Mouse (Mus musculus) left cerebral cortex, postnatal 4 days (tissue): ENCODE results near the gene Ids. TPM values are rescaled to one million over a fixed set of nuclear protein-coding genes. Genes with fewer than 3 reads are reported as not detected.
A peak's percentile ranks its signal among the peaks of the same experiment; 100 is the strongest.
"Not testable (repeated sequence)": the region's sequence is repeated elsewhere in the genome, so short reads cannot be mapped to it uniquely, and the experiment has no call there.

Source experiments
- DNase-seq: peaks from one replicate; pipeline ENCODE4 v3.0.0-alpha.2; 2022
- intact Hi-C: fragments of 180-260 bp; cut with DNase I; formaldehyde crosslinking; loops from one replicate; pipeline ENCODE4 v1.15.1; 2025
- total RNA-seq, 2 experiments: library from RNA; stranded (reverse); gene quantifications; 2 replicates each; pipeline ENCODE4 v1.2.3; 2021

The Ids gene
- total RNA-seq, result 100 to 1,000 TPM; 295 to 300 TPM

DNA sequence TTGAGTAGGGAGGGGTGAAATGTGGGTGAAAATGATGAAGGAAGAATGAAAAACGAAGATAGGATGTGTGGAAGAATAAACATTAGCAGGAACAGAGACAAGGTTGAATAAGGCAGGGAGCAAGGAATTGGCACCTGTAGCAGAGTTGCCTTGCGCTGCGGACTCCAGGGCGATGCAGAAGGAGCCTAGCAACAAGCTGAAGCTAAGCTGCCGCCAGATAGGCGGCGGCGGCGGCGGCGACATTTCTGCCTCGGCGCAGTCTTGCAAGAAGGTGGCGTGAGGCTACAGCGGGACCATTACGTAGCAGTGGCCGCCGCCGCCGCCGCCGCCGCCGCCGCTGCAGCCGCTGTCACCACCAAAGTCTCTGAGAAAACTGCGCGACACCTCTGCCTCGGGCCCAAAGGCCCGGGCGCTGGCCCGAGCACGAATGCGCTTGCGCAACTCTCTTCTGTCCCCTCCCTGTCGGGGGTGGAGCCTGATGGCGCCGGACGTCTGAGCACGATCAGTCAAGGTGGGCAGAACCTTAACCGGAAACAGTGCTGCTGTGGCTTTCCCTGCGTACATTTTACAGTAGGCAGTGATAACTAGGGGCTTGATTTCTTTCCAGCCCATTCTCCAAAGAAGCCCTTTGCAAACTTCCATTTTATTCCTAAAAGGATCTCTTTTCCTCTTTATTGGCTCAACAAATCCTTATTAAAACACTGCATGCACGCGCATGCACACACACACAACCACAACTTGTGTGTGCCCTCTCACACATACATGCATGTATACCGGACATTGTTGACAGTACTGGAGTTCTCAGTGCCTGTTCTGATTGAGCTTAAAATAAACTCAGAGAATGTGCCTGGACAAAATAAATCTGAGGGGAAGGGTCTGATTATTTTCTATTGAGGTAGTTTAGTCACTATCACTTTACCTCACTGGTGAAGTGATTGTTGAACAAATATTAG lies at the start of gene Ids:
Gene Ids (minus strand): TSS at position 424 of the 953 bp plus-strand sequence.
- DNase-seq, result peak; percentile 90
- intact Hi-C loops, result no loop called here

DNA sequence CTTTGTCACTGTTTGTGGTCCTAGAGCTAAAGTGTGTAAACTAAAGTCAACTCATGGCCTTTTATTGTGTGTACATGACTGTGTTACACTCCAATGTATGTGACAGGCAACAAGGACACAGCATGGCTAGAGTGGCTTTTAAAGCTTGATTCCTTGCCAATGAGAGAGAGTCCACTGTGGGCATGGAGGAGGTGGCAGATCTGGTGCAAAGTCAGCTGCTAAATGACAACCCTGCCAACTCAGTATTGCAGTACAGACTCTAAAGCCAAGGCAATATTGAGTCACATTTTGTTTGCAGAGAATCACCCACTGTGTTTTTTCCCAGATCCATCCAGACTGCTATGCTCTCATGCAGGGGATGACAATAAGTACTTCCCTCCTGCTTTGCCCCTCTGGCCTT lies 27.8 kb upstream of the Ids start:
- DNase-seq, intact Hi-C loops: not testable (repeated sequence)

DNA sequence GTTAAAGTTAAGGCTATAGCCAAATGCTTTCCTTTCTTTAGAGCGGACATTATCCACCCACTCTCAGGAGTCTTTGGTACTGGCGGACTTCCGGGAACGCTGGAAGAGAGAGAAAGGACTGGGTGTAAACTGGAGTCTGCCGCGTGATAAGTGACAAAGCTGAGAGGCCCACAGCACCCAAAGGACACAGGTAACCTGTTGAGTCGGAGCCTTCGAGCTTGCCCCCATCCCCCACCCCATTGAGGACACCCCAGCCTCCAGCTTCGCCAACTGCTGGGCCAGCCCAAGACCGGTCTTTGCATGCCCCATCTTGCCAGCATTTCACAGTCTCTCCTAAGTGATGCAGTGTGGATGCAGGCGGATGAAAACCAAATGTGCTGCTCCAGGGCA lies 21.1 kb upstream of the Ids start:
- intact Hi-C loops, result loop anchor here (10.0 kb wide), 1 partner anchor 89 kb away; the partner anchor contains the start of gene Tmem185a
- peak; percentile 16 for DNase-seq

DNA sequence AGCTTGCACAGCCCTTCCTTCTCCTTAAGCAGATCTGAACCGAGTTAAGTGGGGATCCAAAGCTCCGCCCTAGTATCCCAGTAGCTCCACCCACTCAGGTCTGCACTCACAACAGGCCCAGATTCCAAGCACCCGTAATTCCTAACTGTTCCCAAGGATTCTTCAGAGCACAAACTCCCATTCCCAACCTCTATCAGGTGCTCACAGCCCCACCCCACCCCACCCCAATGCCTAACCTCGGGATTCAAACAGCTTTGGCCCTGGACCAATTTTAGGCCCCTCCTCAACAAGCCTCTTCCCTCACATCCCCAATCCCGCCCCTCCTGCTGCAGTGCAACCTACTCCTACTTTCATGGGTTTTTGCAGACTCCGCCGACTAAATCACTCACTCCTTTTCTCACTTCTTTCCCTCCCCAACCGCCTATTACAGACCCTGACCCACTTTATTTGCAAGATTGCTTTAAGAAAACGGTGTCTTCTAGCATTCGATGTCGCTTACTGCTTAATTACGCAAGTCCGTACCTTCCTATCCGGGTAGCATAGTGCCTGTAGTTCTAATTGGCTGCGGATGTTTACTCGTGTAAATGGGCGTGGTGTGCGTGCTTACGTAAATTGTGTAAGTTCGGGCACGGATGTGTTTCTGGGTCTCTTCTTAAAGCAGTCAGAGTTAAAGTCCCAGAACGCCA lies 20.5 kb upstream of the Ids start, which contains the start of gene 1110012L19Rik:
Gene 1110012L19Rik (plus strand): TSS at position 602 of the 686 bp plus-strand sequence.
- intact Hi-C loops, result loop anchor here (10.0 kb wide), 1 partner anchor 89 kb away; the partner anchor contains the start of gene Tmem185a
- DNase-seq, result peak; percentile 58

DNA sequence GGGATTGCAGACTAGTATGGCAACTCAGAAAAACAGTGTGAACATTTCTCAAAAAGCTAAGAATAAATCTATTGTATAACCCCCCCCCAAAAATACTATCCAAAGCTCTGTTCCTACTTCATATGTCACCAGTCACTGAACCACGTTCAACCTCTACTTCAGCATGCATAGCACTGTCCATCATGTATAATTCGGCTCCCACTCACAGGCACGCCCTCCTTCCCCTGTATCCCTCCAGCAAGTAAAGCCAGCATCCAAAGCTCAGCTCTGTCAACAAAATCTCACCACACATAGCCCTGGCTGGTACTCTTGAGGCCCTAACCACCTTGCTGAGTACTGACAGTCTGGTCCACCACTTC lies 20.0 kb upstream of the Ids start:
- no peak for DNase-seq
- intact Hi-C loops, result loop anchor here (10.0 kb wide), 1 partner anchor 90 kb away; the partner anchor contains the start of gene Tmem185a

DNA sequence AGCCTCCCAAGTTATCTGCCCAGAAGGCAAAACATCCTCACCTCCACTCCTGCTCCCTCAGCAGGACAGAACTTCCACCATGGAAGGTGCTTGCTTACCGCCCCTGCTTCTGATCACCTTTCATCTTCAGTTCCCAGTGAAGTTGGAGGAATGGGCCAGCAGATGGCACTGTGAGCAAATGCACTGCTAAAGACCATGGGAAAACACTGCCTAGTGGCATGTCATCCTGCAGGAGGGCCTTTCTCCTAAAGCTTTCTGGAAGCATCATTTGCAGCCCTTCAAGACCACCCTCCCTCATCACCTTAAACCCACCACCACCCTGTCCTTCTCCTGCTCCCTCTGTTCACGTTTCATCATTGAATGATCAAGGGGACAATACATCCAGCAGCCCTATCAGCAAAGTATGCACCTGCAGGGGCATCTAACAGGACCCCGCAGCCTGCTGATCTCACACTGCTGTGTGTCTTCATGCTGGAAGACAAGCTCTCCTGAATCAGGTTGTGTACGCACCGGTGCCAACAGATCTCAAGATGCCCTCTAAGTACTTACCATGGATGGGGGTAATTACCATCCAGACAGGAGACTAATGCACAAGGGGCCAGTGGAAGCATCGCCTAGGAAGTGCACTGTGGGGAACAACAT lies 9.7 kb upstream of the Ids start:
- intact Hi-C loops, result loop anchor here (5.0 kb wide), 1 partner anchor 193 kb away; no protein-coding TSS in a partner anchor
- DNase-seq, result not testable (repeated sequence)

DNA sequence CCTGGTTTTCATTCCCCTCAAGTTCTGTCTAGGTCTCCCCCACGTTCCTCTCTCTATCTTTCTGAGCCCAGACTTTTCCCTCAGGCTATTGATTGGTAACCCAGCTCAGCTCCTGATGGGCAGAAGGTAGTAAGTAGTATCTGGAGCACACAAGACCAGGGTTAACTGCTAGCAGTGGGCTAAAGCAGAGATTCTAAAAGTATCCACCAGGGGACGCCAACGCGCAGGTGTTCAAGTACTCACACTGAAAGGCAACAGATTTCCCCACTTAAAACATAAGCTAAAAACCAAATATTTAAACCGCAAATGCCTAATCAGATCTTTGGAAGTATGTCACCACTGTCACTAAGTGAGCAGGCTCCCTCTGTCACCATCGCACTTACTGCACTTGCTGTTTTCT lies 4.9 kb upstream of the Ids start:
- intact Hi-C loops, result not testable (repeated sequence)

DNA sequence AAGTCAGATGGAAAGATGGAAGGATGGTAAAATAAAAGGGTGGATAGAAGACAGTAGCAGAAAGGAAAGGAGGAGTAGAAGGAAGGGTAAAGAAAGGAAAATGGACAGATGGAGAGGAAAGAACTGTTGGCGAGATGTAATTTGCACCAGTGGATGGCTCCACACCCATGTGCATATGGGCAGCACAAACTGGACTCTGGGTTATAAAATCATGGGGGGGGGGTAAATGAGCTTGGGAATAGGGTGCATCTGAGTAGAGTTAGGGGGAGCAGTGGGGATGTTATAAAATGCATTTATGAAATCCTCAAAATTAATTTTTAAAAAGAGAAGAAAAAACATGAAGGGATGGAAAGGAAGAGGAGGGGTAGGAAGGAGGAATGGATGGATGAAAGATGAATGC lies 682 bp downstream of the Ids start:
- intact Hi-C loops, result no loop called here
- no peak for DNase-seq

More for the DNA sequence above, 4.9 kb upstream of the Ids start:
- not testable (repeated sequence) for DNase-seq

DNA sequence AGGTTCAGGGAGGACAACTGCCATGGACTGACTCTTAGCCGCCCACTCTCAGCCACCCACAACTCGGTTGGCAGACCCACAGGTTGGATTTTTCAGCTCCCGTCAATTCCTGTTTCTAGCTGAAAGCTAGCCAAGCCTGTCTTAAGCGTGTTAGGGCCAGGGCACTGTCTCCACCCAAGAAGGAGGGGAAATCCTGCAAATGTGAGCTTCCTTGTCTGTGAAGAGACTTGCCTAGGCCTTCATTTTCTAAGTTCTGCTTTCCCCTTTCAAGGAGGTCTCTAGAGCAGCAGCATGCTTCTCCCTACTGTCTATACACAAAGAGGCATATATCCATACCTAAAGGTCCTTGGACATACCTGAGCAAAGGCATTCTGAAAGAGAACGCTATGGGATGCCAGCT lies 1.4 kb downstream of the Ids start:
- intact Hi-C loops, result no loop called here
- no peak for DNase-seq

DNA sequence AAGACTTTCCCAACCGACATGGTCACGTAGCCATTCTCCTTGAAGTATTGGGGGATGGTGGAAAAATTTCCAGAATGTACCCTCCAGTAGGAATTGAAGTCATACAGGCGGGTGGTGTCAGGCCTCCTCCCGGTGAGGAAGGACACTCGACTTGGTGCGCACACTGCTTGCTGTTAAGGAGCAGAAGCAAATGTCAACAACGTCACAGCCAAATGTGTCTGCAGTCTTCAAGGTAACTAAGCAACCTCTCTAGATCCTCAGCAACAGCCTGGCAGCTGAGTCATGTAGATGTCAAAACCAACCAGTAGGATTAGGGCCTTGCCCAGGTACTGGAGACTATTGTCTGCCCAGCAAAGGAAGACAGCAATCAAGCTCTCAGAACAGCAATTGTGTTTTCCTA lies 1.9 kb downstream of the Ids start:
- intact Hi-C loops, result no loop called here
- DNase-seq, result no peak

DNA sequence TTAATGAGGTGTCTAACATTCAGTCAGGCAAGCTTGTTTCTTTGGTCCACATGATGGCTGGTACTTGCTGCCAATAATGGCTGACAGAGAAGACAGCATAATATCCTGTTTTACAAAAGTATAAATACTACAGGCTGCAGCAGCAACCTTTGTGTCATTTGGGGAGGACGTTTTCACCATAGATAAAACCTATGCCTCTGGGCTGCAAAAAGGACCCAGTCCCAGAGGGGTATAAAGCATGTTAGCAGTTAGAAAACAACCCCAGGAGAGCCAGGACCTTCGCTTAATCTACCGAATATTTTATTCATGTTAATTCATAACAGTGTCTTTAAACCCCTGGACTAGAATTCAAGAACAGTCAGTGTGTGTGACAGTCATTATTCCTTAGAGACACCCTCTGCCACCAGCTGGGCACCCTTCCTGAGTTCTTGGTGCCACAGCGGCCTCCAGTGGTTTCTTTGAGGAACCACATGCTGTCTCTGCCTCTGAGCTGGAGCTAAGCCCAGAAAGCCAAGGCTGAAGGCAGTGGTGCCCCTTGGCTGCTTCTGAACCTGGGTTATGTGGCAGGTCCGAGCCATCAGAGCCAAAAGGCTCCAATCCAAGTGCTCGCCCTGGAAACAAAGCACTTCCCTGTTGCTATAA lies 34.6 kb downstream of the Ids start:
- intact Hi-C loops, result loop anchor here (5.0 kb wide), 1 partner anchor 1383 kb away; no protein-coding TSS in a partner anchor
- peak; percentile 73 for DNase-seq

DNA sequence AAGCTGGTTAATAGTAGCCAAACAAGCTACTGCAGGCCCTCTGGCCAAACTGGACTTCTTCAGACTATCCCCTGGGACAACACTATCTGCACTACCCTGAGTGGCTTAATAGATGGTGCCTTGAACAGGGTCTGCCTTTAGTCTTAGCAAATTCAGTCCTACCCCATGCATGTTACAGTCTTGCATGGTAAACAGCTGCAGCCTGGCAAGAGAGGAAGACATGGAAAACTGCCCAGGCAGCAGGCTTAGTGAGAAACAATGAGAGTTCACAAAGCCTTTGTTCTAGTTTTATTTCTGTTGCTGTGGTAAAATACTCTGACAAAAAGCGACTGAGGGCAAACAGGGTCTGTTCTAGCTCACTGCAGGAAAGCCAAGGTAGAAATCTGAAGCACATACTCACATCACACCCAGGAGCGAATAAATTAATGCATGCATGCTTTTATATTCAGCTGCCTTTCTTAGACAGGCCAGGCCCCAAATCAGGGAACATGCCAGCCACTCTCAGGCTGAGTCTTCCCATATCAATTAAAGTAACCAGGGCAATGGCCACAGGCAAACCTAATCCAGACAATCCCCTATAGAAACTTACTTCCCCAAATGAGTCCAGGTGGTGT lies 36.2 kb downstream of the Ids start:
- intact Hi-C loops, result loop anchor here (2.0 kb wide), 1 partner anchor 1486 kb away; no protein-coding TSS in a partner anchor
- DNase-seq, result peak; percentile 28

DNA sequence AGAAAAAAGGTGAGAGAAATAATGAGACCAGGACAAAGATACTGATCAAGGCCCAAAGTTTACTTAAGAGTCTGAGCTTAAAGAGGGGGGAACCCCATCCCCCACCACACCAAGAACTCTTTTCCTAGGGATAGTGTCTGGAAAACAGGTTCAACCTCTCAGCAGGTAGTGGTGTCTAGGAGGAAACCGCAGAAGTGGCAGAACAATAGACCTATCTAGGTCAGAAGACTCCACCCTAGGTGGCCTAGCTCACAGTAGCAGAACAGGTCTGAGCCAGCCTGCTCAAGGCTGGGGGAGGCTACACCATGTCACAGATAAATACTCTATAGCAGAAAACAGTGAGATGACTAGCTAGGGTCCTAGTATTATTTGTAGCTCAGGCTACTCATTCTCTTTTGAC lies 37.2 kb downstream of the Ids start:
- no peak for DNase-seq
- intact Hi-C loops, result loop anchor here (2.0 kb wide), 1 partner anchor 1485 kb away; no protein-coding TSS in a partner anchor

DNA sequence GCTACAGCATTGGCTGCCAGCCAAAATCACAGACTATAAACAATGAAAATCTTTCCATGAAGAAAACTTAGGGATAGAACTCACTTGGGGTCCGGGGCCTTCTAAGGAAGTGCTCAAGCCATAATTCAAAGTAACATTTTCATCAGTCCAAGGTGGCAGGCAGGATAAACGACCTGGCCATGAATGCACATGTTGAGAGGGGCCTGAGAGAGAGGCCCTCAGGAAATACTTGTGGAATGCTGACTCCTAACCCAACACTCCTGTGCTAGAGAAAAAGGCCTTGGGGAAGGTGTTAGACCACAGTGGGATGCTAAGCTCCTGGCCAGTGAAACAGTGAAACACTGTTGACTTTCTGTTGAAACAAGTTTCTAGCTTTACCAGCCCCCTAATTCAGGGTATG lies 45.6 kb downstream of the Ids start:
- no peak for DNase-seq
- intact Hi-C loops, result no loop called here

DNA sequence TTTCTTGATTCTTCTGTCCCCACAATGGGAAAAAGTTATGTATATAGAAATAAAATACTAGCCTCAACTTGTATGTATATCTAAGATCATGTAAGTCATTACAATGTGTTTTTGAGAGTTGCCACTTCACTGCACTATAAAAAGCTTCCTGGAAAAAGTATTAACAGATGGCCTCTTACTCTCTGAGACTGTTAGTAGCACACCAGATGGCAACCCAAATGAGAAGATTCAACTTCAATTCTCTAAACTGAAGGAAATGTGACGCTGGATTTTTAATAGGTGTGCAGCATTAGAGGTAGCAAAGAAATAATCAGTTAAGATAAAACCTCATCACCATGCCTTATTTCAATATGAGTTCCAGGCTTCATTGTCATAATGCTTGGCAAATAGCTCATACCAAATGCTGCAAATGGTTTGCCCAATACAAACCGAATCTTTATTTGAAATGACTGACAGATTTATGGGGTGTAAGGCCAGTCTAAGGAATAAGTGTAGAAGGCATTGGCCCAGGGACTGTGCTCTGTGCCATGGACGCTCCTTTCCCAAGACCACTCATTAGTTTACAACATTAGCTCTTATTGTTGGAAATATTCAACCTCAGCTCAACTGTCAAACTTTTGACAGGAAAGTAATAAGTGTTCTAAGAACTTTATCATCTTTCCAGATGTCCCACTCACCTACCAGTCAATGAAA lies 49.8 kb downstream of the Ids start:
- intact Hi-C loops, result no loop called here
- DNase-seq, result no peak
